Mouse (Mus musculus) liver, postnatal 0 days (tissue): ENCODE measurements at regions not wholly inside any gene's neighbourhood (a gene's known extent, or its start where the extent isn't known, plus 50 kb on each side); places are given as distances from the start of the nearest gene placed in this dataset.

Source experiments
- CTCF ChIP-seq: sonication (generic); IDR thresholded peaks from 2 replicates; pipeline ENCODE4 v1.5.1; 2016; ENCODE audit warnings: antibody characterized with exemption, low read depth
- EP300 ChIP-seq: IDR thresholded peaks from 2 replicates; pipeline ENCODE4 v1.6.1; 2016; ENCODE audit warnings: antibody characterized with exemption, low read depth, mild to moderate bottlenecking

GRCm38 (mm10) chr3:149090103-149090502 is 99.7 kb upstream of the Adgrl2 start:
- TF ChIP-seq CTCF, result no peak
- no peak for TF ChIP-seq EP300
